Mouse (Mus musculus): ENCODE results near the gene Lonrf2. TPM values are rescaled to one million over a fixed set of nuclear protein-coding genes. Genes with fewer than 3 reads are reported as not detected.

The Lonrf2 gene
- polyA plus RNA-seq, 1 experiment from 2014 or later: 2.2 TPM

GRCm38 (mm10) chr1:38860867-38861524 is 24.5 kb upstream of the Lonrf2 start:
- peaks cover 18% of the 10 kb centered on the region for H3K36me3 ChIP-seq
- H3K4me1 ChIP-seq: no peaks in the 10 kb centered on the region
- H3K27me3 ChIP-seq (ENCODE audit: low read depth, poor library complexity, severe bottlenecking): no peaks in the 10 kb centered on the region
- H3K9me3 ChIP-seq (replicated peaks): no peaks in the 10 kb centered on the region
- 94% methylated on average over 9 of the region's 9 CpGs for WGBS
- H3K4me3 ChIP-seq: no peak overlapping the region
- no peak overlapping the region for H3K27ac ChIP-seq (replicated peaks)
- no peak for DNase-seq (ENCODE audit: low spot score)

- H3K27ac ChIP-seq (replicated peaks): no peak overlapping the region
- no peak for DNase-seq (ENCODE audit: low spot score)
- H3K9me3 ChIP-seq (replicated peaks): no peaks in the 10 kb centered on the region
- no peak overlapping the region for H3K4me3 ChIP-seq
- WGBS: 90% methylated on average over 5 of the region's 5 CpGs
- no peaks in the 10 kb centered on the region for H3K27me3 ChIP-seq (ENCODE audit: low read depth, poor library complexity, severe bottlenecking)
- H3K36me3 ChIP-seq: peaks cover 11% of the 10 kb centered on the region; the same call in 1 of the 2 replicates
- H3K4me1 ChIP-seq: no peaks in the 10 kb centered on the region
These were observed 23.7 kb upstream of the Lonrf2 start for GRCm38 (mm10) chr1:38860207-38860606.

GRCm38 (mm10) chr1:38856196-38856595 is 19.7 kb upstream of the Lonrf2 start:
- peak; percentile 73 for DNase-seq (ENCODE audit: low spot score)
- Histone ChIP-seq H3K27me3 (ENCODE audit: low read depth, poor library complexity, severe bottlenecking) (peaks cover 6% of the 10 kb centered on the region), H3K4me1 (no peaks in the 10 kb centered on the region), H3K9me3 (replicated peaks) (no peaks in the 10 kb centered on the region), H3K27ac (replicated peaks) (no peak overlapping the region), H3K36me3 (no peaks in the 10 kb centered on the region), H3K4me3 (no peak overlapping the region)
- 15% methylated on average over 3 of the region's 3 CpGs for WGBS

- no peak for DNase-seq (ENCODE audit: low spot score)
- H3K27me3 ChIP-seq (ENCODE audit: low read depth, poor library complexity, severe bottlenecking): peaks cover 13% of the 10 kb centered on the region
These were observed 15.7 kb upstream of the Lonrf2 start for GRCm38 (mm10) chr1:38852250-38852649.

GRCm38 (mm10) chr1:38850650-38851049 is 14.1 kb upstream of the Lonrf2 start:
- H3K27ac ChIP-seq (replicated peaks): no peak overlapping the region
- 86% methylated on average over 2 of the region's 2 CpGs for WGBS
- no peak for DNase-seq (ENCODE audit: low spot score)
- H3K4me1 ChIP-seq: peaks cover 33% of the 10 kb centered on the region
- H3K4me3 ChIP-seq: no peak overlapping the region
- H3K27me3 ChIP-seq (ENCODE audit: low read depth, poor library complexity, severe bottlenecking): peaks cover 24% of the 10 kb centered on the region
- no peaks in the 10 kb centered on the region for H3K9me3 ChIP-seq (replicated peaks)
- no peaks in the 10 kb centered on the region for H3K36me3 ChIP-seq

More at GRCm38 (mm10) chr1:38852250-38852649, 15.7 kb upstream of the Lonrf2 start:
- 70% methylated on average over 2 of the region's 2 CpGs for WGBS
- Histone ChIP-seq H3K9me3 (replicated peaks) (no peaks in the 10 kb centered on the region), H3K4me3 (no peak overlapping the region), H3K27ac (replicated peaks) (no peak overlapping the region), H3K36me3 (no peaks in the 10 kb centered on the region), H3K4me1 (peaks cover 23% of the 10 kb centered on the region)

GRCm38 (mm10) chr1:38848451-38849289 is 12.2 kb upstream of the Lonrf2 start:
- no peak overlapping the region for H3K4me3 ChIP-seq
- H3K27me3 ChIP-seq (ENCODE audit: low read depth, poor library complexity, severe bottlenecking): peaks cover 18% of the 10 kb centered on the region
- DNase-seq (ENCODE audit: low spot score): no peak
- no peaks in the 10 kb centered on the region for H3K36me3 ChIP-seq
- WGBS: 40% methylated on average over 2 of the region's 2 CpGs
- H3K9me3 ChIP-seq (replicated peaks): no peaks in the 10 kb centered on the region
- no peak overlapping the region for H3K27ac ChIP-seq (replicated peaks)
- peaks cover 33% of the 10 kb centered on the region for H3K4me1 ChIP-seq

- peak overlapping the region; percentile 37 for H3K4me3 ChIP-seq
- WGBS: 31% methylated on average over 11 of the region's 11 CpGs
- H3K4me1 ChIP-seq: peaks cover 33% of the 10 kb centered on the region
- H3K36me3 ChIP-seq: no peaks in the 10 kb centered on the region
- H3K9me3 ChIP-seq (replicated peaks): no peaks in the 10 kb centered on the region
- H3K27me3 ChIP-seq (ENCODE audit: low read depth, poor library complexity, severe bottlenecking): peaks cover 18% of the 10 kb centered on the region
- H3K27ac ChIP-seq (replicated peaks): peak overlapping the region; percentile 67
- DNase-seq (ENCODE audit: low spot score): peak; percentile 61
These were observed 11.5 kb upstream of the Lonrf2 start for GRCm38 (mm10) chr1:38847975-38848374.

GRCm38 (mm10) chr1:38843275-38843674 is 6.8 kb upstream of the Lonrf2 start:
- Histone ChIP-seq H3K27me3 (ENCODE audit: low read depth, poor library complexity, severe bottlenecking) (peaks cover 22% of the 10 kb centered on the region), H3K36me3 (no peaks in the 10 kb centered on the region), H3K27ac (replicated peaks) (no peak overlapping the region), H3K4me1 (peaks cover 20% of the 10 kb centered on the region), H3K4me3 (no peak overlapping the region), H3K9me3 (replicated peaks) (no peaks in the 10 kb centered on the region)
- 71% methylated on average over 4 of the region's 4 CpGs for WGBS
- no peak for DNase-seq (ENCODE audit: low spot score)

- Histone ChIP-seq H3K9me3 (replicated peaks) (no peaks in the 10 kb centered on the region), H3K36me3 (no peaks in the 10 kb centered on the region), H3K27ac (replicated peaks) (no peak overlapping the region), H3K4me1 (peaks cover 16% of the 10 kb centered on the region), H3K4me3 (no peak overlapping the region), H3K27me3 (ENCODE audit: low read depth, poor library complexity, severe bottlenecking) (peaks cover 26% of the 10 kb centered on the region)
- WGBS: 96% methylated on average over 1 of the region's 1 CpGs
- DNase-seq (ENCODE audit: low spot score): no peak
These were observed 6.3 kb upstream of the Lonrf2 start for GRCm38 (mm10) chr1:38842861-38843260.

- Histone ChIP-seq H3K27ac (replicated peaks) (no peak overlapping the region), H3K4me3 (no peak overlapping the region), H3K27me3 (ENCODE audit: low read depth, poor library complexity, severe bottlenecking) (peaks cover 44% of the 10 kb centered on the region), H3K9me3 (replicated peaks) (no peaks in the 10 kb centered on the region), H3K4me1 (peaks cover 19% of the 10 kb centered on the region), H3K36me3 (no peaks in the 10 kb centered on the region)
- no peak for DNase-seq (ENCODE audit: low spot score)
- WGBS: 55% methylated on average over 1 of the region's 1 CpGs
These were observed 3.4 kb upstream of the Lonrf2 start for GRCm38 (mm10) chr1:38839944-38840343.

GRCm38 (mm10) chr1:38835568-38836476 is 689 bp downstream of the Lonrf2 start:
- Histone ChIP-seq H3K4me3 (peak overlapping the region; percentile 81), H3K9me3 (replicated peaks) (no peaks in the 10 kb centered on the region), H3K36me3 (peaks cover 9% of the 10 kb centered on the region; the same call in 1 of the 2 replicates), H3K4me1 (peaks cover 24% of the 10 kb centered on the region), H3K27ac (replicated peaks) (peak overlapping the region; percentile 86), H3K27me3 (ENCODE audit: low read depth, poor library complexity, severe bottlenecking) (peaks cover 48% of the 10 kb centered on the region)
- 3% methylated on average over 103 of the region's 103 CpGs for WGBS
- peak; percentile 64 for DNase-seq (ENCODE audit: low spot score)

- Histone ChIP-seq H3K4me3 (peak overlapping the region; percentile 81), H3K27ac (replicated peaks) (no peak overlapping the region), H3K9me3 (replicated peaks) (no peaks in the 10 kb centered on the region), H3K36me3 (peaks cover 9% of the 10 kb centered on the region; the same call in 1 of the 2 replicates), H3K4me1 (peaks cover 24% of the 10 kb centered on the region), H3K27me3 (ENCODE audit: low read depth, poor library complexity, severe bottlenecking) (peaks cover 48% of the 10 kb centered on the region)
- DNase-seq (ENCODE audit: low spot score): peak; percentile 40
- 18% methylated on average over 3 of the region's 3 CpGs for WGBS
These were observed 1.6 kb downstream of the Lonrf2 start for GRCm38 (mm10) chr1:38834899-38835298.

Data from midbrain, embryonic 10.5 days (tissue).